Mouse (Mus musculus) thymus, postnatal 36 days (tissue): ENCODE data around the gene Kif3c.

Experiments used
- DNase-seq, 2 experiments: peaks; one replicate each; pipeline ENCODE4 v3.0.0; 2022; ENCODE audit warnings: mixed read lengths in 2 of 2

Gene Kif3c

GRCm38 (mm10) chr12:3364508-3365448, at the start of gene Kif3c:
Gene Kif3c (plus strand): TSS chr12:3365132.
- peak; percentile 80 to 89 for DNase-seq

GRCm38 (mm10) chr12:3316083-3316482, 48.8 kb upstream of the Kif3c start:
- no peak for DNase-seq

- no peak for DNase-seq
These were observed 48.0 kb upstream of the Kif3c start for GRCm38 (mm10) chr12:3316937-3317336.

GRCm38 (mm10) chr12:3319377-3319776, 45.6 kb upstream of the Kif3c start:
- no peak for DNase-seq

GRCm38 (mm10) chr12:3323241-3323640, 41.7 kb upstream of the Kif3c start:
- no peak for DNase-seq

- DNase-seq: no peak
These were observed 39.7 kb upstream of the Kif3c start for GRCm38 (mm10) chr12:3325232-3325631.

GRCm38 (mm10) chr12:3329677-3330076, 35.3 kb upstream of the Kif3c start:
- DNase-seq: no peak

- no peak for DNase-seq
These were observed 26.0 kb upstream of the Kif3c start for GRCm38 (mm10) chr12:3338931-3339330.

GRCm38 (mm10) chr12:3344155-3344554, 20.8 kb upstream of the Kif3c start:
- no peak for DNase-seq

GRCm38 (mm10) chr12:3345038-3345437, 19.9 kb upstream of the Kif3c start:
- DNase-seq: no peak

GRCm38 (mm10) chr12:3347682-3348081, 17.2 kb upstream of the Kif3c start:
- no peak for DNase-seq

- no peak for DNase-seq
These were observed 15.5 kb upstream of the Kif3c start for GRCm38 (mm10) chr12:3349387-3349786.

GRCm38 (mm10) chr12:3350136-3350535, 14.8 kb upstream of the Kif3c start:
- DNase-seq: no peak

- DNase-seq: no peak
These were observed 12.7 kb upstream of the Kif3c start for GRCm38 (mm10) chr12:3352216-3352615.

GRCm38 (mm10) chr12:3355068-3355467, 9.9 kb upstream of the Kif3c start:
- no peak for DNase-seq

- DNase-seq: peak; percentile 24 to 30
These were observed 8.1 kb upstream of the Kif3c start for GRCm38 (mm10) chr12:3356824-3357223.

- DNase-seq: peak; percentile 68 to 74
These were observed 5.6 kb upstream of the Kif3c start for GRCm38 (mm10) chr12:3359302-3359701.

- no peak for DNase-seq
These were observed 4.9 kb upstream of the Kif3c start for GRCm38 (mm10) chr12:3360043-3360442.

GRCm38 (mm10) chr12:3364076-3364475, 856 bp upstream of the Kif3c start:
- DNase-seq: no peak

- DNase-seq: peak; percentile 13 to 26
These were observed 687 bp downstream of the Kif3c start for GRCm38 (mm10) chr12:3365449-3366189.

GRCm38 (mm10) chr12:3366190-3366956, 1.4 kb downstream of the Kif3c start:
- DNase-seq: no peak

GRCm38 (mm10) chr12:3366957-3367260, 2.0 kb downstream of the Kif3c start:
- DNase-seq: peak in 1 of 2 experiments; percentile 9

- no peak for DNase-seq
These were observed 3.8 kb downstream of the Kif3c start for GRCm38 (mm10) chr12:3368771-3369170.
